Mouse (Mus musculus): ENCODE data around the gene Vmn1r37.
"Not testable (repeated sequence)": the region's sequence is repeated elsewhere in the genome, so short reads cannot be mapped to it uniquely, and the experiment has no call there.

Gene Vmn1r37

GRCm38 (mm10) chr6:66729082-66729481 lies at the start of gene Vmn1r37:
Vmn1r37 (plus strand) TSS chr6:66729382.
- not testable (repeated sequence) for TF ChIP-seq GATA4 (IDR thresholded peaks at IDR 0.05; ENCODE audit: insufficient replicate concordance, low read length)

- TF ChIP-seq GATA4 (IDR thresholded peaks at IDR 0.05; ENCODE audit: insufficient replicate concordance, low read length) = no peak
These were observed 43.4 kb upstream of the Vmn1r37 start, which contains the start of gene Vmn1r35 for GRCm38 (mm10) chr6:66685806-66686205. Vmn1r35 (minus strand) TSS chr6:66685906.

- no peak for TF ChIP-seq GATA4 (IDR thresholded peaks at IDR 0.05; ENCODE audit: insufficient replicate concordance, low read length)
These were observed 20.3 kb upstream of the Vmn1r37 start for GRCm38 (mm10) chr6:66708901-66709300.

- no peak for TF ChIP-seq GATA4 (IDR thresholded peaks at IDR 0.05; ENCODE audit: insufficient replicate concordance, low read length)
These were observed 15.3 kb upstream of the Vmn1r37 start for GRCm38 (mm10) chr6:66713854-66714253.

GRCm38 (mm10) chr6:66719068-66719467 lies 10.1 kb upstream of the Vmn1r37 start, which contains the start of gene Vmn1r36:
Vmn1r36 (minus strand) TSS chr6:66719168.
- TF ChIP-seq GATA4 (IDR thresholded peaks at IDR 0.05; ENCODE audit: insufficient replicate concordance, low read length) = not testable (repeated sequence)

GRCm38 (mm10) chr6:66782527-66782926 lies 53.3 kb downstream of the Vmn1r37 start, which contains the start of gene Vmn1r38:
Vmn1r38 (minus strand) TSS chr6:66782627.
- TF ChIP-seq GATA4 (IDR thresholded peaks at IDR 0.05; ENCODE audit: insufficient replicate concordance, low read length) = not testable (repeated sequence)

All from liver, adult (tissue).